Mouse (Mus musculus): ENCODE data around the gene Zfp605. TPM values are rescaled to one million over a fixed set of nuclear protein-coding genes. Genes with fewer than 3 reads are reported as not detected.

The Zfp605 gene
- polyA plus RNA-seq, 1 experiment from 2014 or later: 3.2 TPM

DNA sequence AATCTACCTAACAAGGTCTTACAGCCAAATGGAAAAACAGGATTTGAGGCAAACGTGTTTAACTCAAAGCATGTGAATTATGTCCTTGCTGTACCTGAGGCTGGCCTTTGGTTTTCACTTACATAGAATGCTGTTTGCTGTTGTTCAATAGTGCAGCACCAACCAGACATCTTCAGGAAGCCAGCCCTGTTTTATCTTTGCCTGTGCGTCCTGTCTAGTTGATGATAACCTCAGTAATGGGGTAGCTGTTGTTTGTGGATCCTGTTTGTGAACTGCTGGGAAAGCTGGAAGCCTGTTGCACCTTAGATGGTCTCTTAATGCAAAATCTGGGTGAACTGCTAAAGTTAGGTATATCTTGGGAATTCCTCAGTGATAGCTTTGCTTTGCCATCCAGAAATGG is 68.7 kb downstream of the Zfp605 start:
- 68% methylated on average over 2 of the region's 2 CpGs for WGBS
- Histone ChIP-seq H3K9me3 (replicated peaks) (no peaks in the 10 kb centered on the region), H3K9ac (no peak overlapping the region)

More for the DNA sequence above, 68.7 kb downstream of the Zfp605 start:
- Histone ChIP-seq H3K36me3 (peaks cover 17% of the 10 kb centered on the region), H3K27me3 (no peaks in the 10 kb centered on the region), H3K27ac (no peak overlapping the region), H3K4me3 (no peak overlapping the region), H3K4me2 (no peak overlapping the region), H3K4me1 (replicated peaks) (peaks cover 20% of the 10 kb centered on the region)
- no peak for ATAC-seq (replicated peaks; ENCODE audit: insufficient number of reproducible peaks, insufficient read depth, low FRiP score, low read depth)

Other genes starting within 250 kb of the Zfp605 start
- gene Gm15446, start 186.7 kb upstream of the Zfp605 start, polyA plus RNA-seq (2015; fragmentation: Nextera tagmentation; extraction: Ambion mirVana): 0.19 and 0.47 TPM in 2 replicates
- 8.6 and 9.8 TPM in 2 replicates for gene Zfp932, start 113.6 kb upstream of the Zfp605 start, polyA plus RNA-seq (2015; fragmentation: Nextera tagmentation; extraction: Ambion mirVana)
- 1.00 and 2.9 TPM in 2 replicates for gene Gm17655, start 37.6 kb upstream of the Zfp605 start, polyA plus RNA-seq (2015; fragmentation: Nextera tagmentation; extraction: Ambion mirVana)
- 0.16 and 0.87 TPM in 2 replicates for gene Gm35315, start 15.7 kb upstream of the Zfp605 start, polyA plus RNA-seq (2015; fragmentation: Nextera tagmentation; extraction: Ambion mirVana)
- gene Plcxd1, start 10.1 kb upstream of the Zfp605 start, polyA plus RNA-seq (2015; fragmentation: Nextera tagmentation; extraction: Ambion mirVana): 0.55 and 1.1 TPM in 2 replicates
- 18.6 and 25.0 TPM in 2 replicates for gene Gtpbp6, start 1.9 kb upstream of the Zfp605 start, polyA plus RNA-seq (2015; fragmentation: Nextera tagmentation; extraction: Ambion mirVana)
- gene Chfr, start 25.8 kb downstream of the Zfp605 start, polyA plus RNA-seq (2015; fragmentation: Nextera tagmentation; extraction: Ambion mirVana): 25.9 and 30.2 TPM in 2 replicates
- gene Golga3, start 66.6 kb downstream of the Zfp605 start, polyA plus RNA-seq (2015; fragmentation: Nextera tagmentation; extraction: Ambion mirVana): 13.4 and 18.6 TPM in 2 replicates
- gene Ankle2, start 120.9 kb downstream of the Zfp605 start, polyA plus RNA-seq (2015; fragmentation: Nextera tagmentation; extraction: Ambion mirVana): 16.8 and 19.9 TPM in 2 replicates
- 40.2 and 49.7 TPM in 2 replicates for gene Pgam5, start 159.8 kb downstream of the Zfp605 start, polyA plus RNA-seq (2015; fragmentation: Nextera tagmentation; extraction: Ambion mirVana)
- gene Pxmp2, start 176.1 kb downstream of the Zfp605 start, polyA plus RNA-seq (2015; fragmentation: Nextera tagmentation; extraction: Ambion mirVana): 17.6 and 23.9 TPM in 2 replicates
- gene Pole, start 176.2 kb downstream of the Zfp605 start, polyA plus RNA-seq (2015; fragmentation: Nextera tagmentation; extraction: Ambion mirVana): 13.0 and 17.3 TPM in 2 replicates
- 0.50 and 0.68 TPM in 2 replicates for gene P2rx2, start 233.1 kb downstream of the Zfp605 start, polyA plus RNA-seq (2015; fragmentation: Nextera tagmentation; extraction: Ambion mirVana)
- not detected in 2 replicates for gene Lrcol1, start 234.6 kb downstream of the Zfp605 start, polyA plus RNA-seq (2015; fragmentation: Nextera tagmentation; extraction: Ambion mirVana)